ENCODE assay signal across 11 mouse cellular contexts in the genomic region with DNA sequence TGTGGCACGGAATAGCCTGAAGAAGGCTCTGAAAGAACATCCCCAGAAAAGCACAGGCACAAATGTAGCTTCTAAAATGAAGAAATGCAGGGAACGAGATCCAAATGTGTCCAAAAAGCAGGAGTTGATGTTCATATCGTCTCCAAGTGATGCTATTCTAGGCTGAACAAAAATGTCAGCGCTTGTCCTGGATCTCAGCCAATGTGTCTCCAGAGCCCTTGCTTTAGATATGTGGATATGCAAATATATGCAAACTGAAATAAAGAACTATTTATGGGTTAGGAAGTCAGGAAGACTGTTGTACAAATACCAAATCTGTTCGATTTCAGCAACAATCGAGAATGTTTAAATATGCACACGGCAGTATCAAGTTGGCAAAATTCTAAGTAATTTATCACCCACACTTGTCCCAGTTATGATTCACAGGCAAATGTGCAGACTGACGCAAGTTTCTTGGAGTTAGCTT.
DNase-seq lines count a peak whose midpoint lies in the region; ATAC-seq and TF ChIP-seq lines count a peak whose summit lies in the region.
"Had no signal": no experiment of that assay in that cellular context is flagged by ENCODE, and none has a peak within 500 bp of the region (broad histone marks: within the 10 kb centered on the region; RNA-seq: fewer than 3 reads in every experiment).

No protein-coding gene starts in this region.

- H3K4me2 ChIP-seq in hindbrain, embryonic 15.5 days, result no peak overlapping the region; the same call in 1 of the 2 replicates
- H3K4me2 ChIP-seq: intestine, embryonic 15.5 days; neural tube, embryonic 15.5 days had no signal

- WGBS in hindbrain, embryonic 15.5 days, result 61% methylated on average over 8 of the region's 8 CpGs
- 86% methylated on average over 8 of the region's 8 CpGs for WGBS in hindbrain, embryonic 10.5 days

- TF ChIP-seq CTCF in layer of hippocampus, adult 2 months (conservative IDR thresholded peaks at IDR 0.05), result no peak

- DNase-seq in hindbrain, embryonic 10.5 days (ENCODE audit: low spot score), result no peak
- peak; percentile 50 to 57 for DNase-seq in frontal cortex, postnatal 10 days (ENCODE audit: low spot score in 2 of 2)
- peak; percentile 41 to 60 for DNase-seq in layer of hippocampus, adult 2 months (ENCODE audit: low spot score in 2 of 2)
- peak; percentile 67 for DNase-seq in right cerebral cortex, adult 18-20 months
- DNase-seq in kidney, adult 9 months, result no peak
- DNase-seq: adrenal gland, postnatal 36 days had no signal

- H3K27me3 ChIP-seq in hindbrain, embryonic 15.5 days, result no peaks in the 10 kb centered on the region
- H3K27me3 ChIP-seq in hindbrain, embryonic 10.5 days (ENCODE audit: insufficient read depth, poor library complexity, severe bottlenecking), result no peaks in the 10 kb centered on the region
- H3K27me3 ChIP-seq: intestine, embryonic 15.5 days; neural tube, embryonic 15.5 days had no signal

- no peaks in the 10 kb centered on the region for H3K9me3 ChIP-seq in hindbrain, embryonic 15.5 days
- no peaks in the 10 kb centered on the region for H3K9me3 ChIP-seq in hindbrain, embryonic 10.5 days
- H3K9me3 ChIP-seq: intestine, embryonic 15.5 days; neural tube, embryonic 15.5 days had no signal

- no peak overlapping the region for H3K9ac ChIP-seq in hindbrain, embryonic 15.5 days
- H3K9ac ChIP-seq: intestine, embryonic 15.5 days; neural tube, embryonic 15.5 days had no signal

- H3K36me3 ChIP-seq in hindbrain, embryonic 15.5 days, result no peaks in the 10 kb centered on the region
- H3K36me3 ChIP-seq in hindbrain, embryonic 10.5 days, result no peaks in the 10 kb centered on the region
- H3K36me3 ChIP-seq: G1E; intestine, embryonic 15.5 days; neural tube, embryonic 15.5 days had no signal

- peaks cover 7% of the 10 kb centered on the region; the same call in 1 of the 2 replicates for H3K4me1 ChIP-seq in hindbrain, embryonic 15.5 days (replicated peaks)
- no peaks in the 10 kb centered on the region for H3K4me1 ChIP-seq in hindbrain, embryonic 10.5 days (replicated peaks)
- H3K4me1 ChIP-seq: intestine, embryonic 15.5 days had no signal

- H3K27ac ChIP-seq in hindbrain, embryonic 15.5 days (replicated peaks), result peak overlapping the region; percentile 31; the same call in 1 of the 2 replicates
- H3K27ac ChIP-seq in hindbrain, embryonic 10.5 days, result no peak overlapping the region
- H3K27ac ChIP-seq in layer of hippocampus, adult 2 months, result peak overlapping the region; percentile 74
- H3K27ac ChIP-seq: intestine, embryonic 15.5 days; neural tube, embryonic 15.5 days had no signal

- H3K4me3 ChIP-seq in hindbrain, embryonic 15.5 days, result no peak overlapping the region
- no peak overlapping the region for H3K4me3 ChIP-seq in hindbrain, embryonic 10.5 days
- no peak overlapping the region; the same call in 1 of the 2 replicates for H3K4me3 ChIP-seq in layer of hippocampus, adult 2 months
- H3K4me3 ChIP-seq: intestine, embryonic 15.5 days; neural tube, embryonic 15.5 days had no signal

- ATAC-seq in hindbrain, embryonic 15.5 days (ENCODE audit: low FRiP score, low read depth), result no peak
- ATAC-seq in inflammation-experienced regulatory T-cells, adult 6 months, result no peak
- ATAC-seq: intestine, embryonic 15.5 days had no signal

Comparison
In these comparisons a context has a peak if more than half of its experiments do, and no peak if none do; other contexts are left out.
1. DNase-seq: peak in frontal cortex, postnatal 10 days (2 of 2), layer of hippocampus, adult 2 months (2 of 2) and right cerebral cortex, adult 18-20 months (single experiment); none in hindbrain, embryonic 10.5 days (single experiment) and kidney, adult 9 months (single experiment).